Mouse (Mus musculus) spleen, postnatal 4 days (tissue): ENCODE measurements around the gene Arrdc5.
"Not testable (repeated sequence)": the region's sequence is repeated elsewhere in the genome, so short reads cannot be mapped to it uniquely, and the experiment has no call there.

ENCODE experiments used
- DNase-seq, 2 experiments: peaks; one replicate each; pipeline ENCODE4 v3.0.0; 2022; ENCODE audit warnings: low spot score in 2 of 2

Gene Arrdc5

DNA sequence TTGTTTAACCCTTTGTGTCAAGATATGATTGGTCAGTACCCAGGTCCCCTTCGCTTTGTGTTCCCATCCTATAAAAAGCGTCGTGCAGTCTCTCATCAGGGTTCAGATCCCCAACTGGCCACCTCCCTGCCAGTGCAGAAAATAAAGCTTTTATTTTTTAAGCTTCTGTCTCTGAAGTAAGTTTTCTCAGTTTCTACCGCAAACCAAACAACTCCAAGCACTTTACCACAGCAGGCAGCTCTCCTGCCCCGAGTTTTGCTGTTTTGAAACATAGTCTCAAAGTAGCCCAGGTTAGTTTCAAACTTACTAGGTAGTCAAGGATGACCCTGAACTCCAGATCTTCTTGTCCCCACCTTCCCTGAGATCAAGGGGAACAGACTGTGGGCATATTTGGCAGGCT, 21.7 kb downstream of the Arrdc5 start:
- DNase-seq: no peak

DNA sequence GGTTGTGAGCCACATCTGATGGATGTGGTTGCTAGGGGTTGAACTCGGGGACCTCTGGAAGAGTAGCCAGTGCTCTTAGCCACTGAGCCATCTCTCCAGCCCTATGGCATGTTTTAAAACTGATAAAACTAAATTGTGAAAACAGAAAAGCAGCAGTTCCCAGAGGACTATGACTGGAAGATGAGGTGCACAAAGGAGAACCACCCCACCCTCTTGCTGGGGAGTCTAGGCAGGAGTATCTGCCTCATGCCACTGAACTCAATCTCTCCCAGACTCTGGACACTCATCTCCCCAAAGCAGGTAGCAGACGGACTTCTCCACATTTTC, 22.6 kb downstream of the Arrdc5 start:
- DNase-seq: no peak

DNA sequence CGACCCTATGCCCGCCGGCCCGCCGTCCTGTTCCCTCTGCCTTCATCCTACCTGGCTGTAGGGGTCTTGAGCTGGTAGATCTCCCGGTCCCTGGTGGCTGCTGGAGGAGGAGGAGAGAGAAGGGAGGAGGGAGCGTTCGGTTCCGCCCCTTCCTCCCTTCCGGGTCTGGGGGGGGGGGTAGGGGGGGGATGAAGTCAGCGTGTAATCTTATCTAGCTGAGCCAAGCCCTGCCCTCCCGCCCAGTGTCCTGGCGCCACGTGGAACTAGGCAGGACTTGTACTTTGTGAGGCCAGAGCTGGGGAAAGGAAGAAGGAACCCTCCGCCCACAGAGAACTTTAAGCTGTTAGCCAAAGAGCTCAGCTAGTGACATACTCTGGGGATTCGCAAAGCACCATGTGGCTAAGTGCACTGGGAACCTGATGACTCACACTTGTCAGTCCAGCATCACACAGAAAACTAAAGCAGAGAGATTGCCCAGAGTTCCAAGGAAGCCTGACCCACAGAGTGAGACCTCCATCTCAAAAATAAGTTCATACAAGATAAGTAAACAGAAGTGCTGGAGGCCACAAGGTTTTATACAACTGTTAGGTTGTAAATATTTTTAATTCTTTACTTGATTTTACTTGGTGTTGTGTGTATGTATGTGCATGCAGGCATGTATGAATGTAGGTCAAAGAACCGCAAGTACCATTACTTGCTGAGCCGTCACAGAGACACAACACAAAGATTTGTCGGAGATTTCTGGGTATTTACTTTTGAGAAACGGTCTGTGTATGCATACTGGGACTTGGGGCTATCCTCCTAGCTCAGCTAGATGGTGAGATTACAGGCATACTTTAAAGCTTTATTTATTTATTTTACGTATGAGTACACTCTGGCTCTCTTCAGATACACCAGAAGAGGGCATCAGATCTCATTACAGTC, 23.2 kb downstream of the Arrdc5 start, which contains the start of gene Ticam1:
Ticam1 (minus strand) TSS at position 144 of the 924 bp plus-strand sequence.
- peak; percentile 80 to 85 for DNase-seq

DNA sequence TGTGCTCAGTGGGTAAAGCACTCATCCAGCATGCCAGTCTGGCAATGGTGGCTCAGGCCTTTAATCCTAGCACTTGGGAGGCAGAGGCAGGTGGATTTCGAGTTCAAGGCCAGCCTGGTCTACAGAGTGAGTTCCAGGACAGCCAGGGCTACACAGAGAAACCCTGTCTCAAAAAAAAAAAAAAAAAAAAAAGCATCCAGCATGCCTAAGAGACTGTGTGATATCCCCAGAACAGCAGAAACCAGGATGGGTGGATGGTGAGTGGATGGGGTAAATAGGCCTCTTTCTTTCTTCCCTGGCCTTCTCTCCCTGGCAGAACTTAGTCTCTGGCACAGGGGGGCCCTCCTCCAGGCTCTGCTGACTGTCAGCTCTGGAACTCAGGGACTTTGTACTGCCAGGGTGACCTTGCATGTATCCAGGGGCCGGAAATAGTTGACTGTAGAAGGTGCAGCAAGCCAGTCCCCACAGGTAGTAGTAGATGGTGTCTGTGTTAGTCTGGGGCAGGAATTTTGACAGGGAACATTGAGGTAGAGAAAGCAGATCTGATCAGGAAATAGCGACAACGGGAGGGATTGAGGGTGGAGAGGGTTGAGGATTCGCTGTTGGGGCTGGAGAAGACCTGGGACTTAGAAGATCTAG, 24.1 kb downstream of the Arrdc5 start:
- DNase-seq: no peak

DNA sequence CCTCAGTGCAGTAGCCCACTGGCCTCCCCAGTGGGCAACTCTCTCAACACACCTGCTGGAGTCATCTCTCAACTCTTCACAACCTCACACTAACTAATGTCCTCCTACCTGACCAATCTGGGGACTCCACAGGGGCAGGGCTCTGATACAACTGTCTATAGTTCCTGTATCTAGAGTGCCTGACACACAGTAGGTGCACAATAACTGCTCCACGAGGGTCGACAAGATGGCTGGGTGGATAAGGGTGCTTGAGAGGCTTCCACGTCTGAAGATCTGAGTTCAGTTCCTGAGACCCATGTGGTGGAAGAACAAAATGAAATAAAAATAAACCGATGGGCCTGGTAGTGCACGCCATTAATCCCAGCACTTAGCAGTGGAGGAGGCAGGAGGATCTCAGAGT, 26.1 kb downstream of the Arrdc5 start:
- DNase-seq: no peak

DNA sequence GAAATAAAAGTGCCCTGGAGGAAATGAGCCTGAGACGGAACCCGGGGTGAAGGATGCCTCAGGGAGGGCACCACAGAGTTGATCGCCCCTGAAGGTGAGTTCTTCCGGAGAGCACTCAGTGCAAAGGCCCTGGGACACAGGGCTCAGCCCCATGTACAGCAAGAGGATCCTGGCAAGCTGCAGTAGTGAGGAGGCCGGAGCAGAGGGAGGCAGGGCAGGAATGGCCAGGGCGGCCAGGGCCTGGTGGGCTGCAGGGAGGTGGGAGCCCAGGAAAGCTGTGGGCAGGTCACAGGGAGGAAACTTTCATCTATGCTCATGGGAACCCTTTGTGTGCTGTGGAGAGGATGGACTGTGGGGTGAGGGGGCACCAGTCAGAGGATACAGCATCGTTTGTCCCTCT, 26.6 kb downstream of the Arrdc5 start:
- no peak for DNase-seq

DNA sequence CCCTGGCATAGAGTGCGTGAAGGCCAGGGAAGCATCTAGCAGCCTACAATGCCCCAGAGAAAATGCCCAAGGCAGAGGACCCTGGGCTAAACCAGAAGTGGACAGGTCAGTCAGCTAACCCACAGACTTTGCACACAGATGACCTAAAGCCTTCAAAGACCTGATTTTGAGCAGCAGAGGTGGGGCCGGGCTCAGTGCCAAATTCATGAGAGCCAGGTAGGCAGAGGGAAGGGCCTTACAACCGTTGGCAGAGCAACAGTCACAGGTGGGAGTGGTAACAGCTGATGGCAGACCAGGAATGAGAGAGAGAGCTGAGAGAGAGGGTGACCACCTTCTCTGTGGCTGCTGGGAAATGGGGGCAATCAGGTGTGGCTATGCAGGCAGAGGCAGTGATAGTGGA, 27.4 kb downstream of the Arrdc5 start:
- no peak for DNase-seq

DNA sequence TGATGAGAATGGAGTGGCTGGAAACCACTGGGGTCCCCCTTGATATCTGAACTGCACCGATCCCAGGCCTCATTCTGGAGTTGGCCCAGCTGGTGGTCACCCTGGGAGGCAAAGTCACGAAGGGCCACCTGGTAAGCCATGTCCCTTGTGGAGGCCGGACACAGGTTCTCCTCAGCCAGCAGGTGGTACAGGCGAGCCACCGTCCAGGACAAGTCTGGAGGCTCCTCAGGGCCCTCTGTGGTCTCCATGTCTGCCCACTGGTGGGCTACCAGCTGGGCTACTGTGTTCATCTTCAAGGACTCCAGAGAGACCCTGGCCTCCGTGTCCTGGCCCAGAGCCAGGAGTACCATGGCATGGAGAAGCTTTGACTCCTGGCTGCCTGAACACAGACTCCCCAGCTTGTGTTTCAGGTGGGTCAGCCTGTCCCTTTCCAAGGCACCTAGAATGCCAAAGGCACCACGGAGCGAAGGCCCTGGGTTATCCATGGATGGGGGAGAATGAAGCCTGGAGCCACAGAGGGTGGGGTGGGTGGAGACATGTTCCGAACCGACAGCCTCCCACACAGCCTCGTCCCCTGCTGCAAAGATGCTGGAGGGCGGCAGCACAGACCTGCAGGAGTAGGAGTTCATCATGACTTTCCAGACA, 28.4 kb downstream of the Arrdc5 start:
- no peak for DNase-seq

DNA sequence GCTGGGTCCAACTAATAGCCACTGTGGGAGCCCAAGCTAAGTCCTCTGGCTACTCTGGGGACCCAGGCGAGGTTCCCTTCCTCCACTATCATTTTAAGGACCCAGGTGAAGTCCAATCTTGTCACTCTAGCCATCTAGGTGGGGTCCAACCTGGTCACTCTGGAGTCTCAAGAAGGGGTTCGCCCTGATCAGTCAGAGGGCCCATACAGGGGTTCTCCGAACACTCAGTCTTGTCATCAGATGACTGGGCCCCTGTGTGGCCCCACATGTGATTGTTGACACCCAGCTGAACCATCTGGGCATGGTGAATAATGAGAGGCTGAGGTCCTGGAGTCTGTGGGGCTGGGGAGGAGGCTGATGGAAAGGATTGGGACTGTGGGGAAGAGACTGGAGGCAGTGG, 30.3 kb downstream of the Arrdc5 start:
- DNase-seq: no peak

DNA sequence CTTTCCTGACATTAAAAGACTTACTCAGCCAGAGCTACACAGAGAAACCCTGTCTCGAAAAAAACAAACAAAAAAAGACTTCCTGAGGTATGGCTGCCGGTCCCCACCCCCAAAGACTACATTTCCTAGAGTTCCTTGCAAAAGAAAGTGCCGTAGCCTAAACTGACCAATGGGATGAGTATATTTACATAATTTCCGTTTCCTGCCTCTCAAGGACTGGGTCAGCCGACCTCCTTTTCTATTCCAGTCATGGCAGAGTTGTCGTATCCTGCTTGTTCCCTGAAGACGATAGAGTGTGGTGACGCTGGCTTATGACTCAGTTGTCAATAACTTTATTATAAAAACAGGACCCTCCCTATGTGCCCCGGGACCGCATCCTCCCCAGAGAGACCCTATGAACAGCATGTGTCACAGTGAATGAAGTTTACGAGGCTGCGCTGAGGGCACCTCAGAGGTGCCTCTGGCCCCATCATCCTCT, 30.9 kb downstream of the Arrdc5 start:
- peak; percentile 54 to 66 for DNase-seq

DNA sequence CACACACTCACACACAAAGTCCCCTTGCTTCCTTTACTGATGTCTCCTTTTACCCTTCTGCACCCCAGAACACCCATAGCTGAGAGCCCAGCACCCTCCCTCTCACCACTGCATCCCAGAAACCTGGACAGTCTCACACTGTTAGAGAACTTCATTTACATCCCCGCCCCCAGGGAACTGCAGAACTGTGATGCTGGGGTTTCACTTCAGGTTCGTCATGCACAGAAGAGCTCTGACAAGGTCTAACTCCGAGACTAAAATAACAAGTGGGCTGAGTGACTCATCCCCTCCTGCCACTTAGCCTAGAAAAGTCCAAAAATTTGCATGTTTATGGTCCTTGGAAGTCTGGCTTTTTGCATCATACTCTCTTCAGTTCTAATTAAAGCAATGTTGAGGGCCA, 33.8 kb downstream of the Arrdc5 start:
- DNase-seq: peak; percentile 57 to 72

DNA sequence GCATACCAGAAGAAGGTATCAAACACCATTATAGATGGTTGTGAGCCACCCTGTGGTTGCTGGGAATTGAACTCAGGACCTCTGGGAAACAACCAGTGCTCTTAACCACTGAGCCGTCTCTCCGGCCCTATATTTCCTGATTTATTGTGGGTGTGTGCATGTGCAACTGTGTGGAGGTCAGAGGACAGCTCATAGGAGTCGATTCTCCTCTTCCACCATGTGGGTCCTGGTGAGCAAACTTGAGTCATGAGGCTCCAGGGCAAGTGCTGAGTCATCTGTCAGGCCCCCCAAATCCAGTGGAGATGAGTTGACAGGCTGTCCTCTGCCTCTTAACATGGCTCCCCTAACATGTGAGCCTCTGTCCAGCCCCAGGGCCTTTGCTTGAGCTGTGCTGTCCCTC, 34.2 kb downstream of the Arrdc5 start:
- no peak for DNase-seq

DNA sequence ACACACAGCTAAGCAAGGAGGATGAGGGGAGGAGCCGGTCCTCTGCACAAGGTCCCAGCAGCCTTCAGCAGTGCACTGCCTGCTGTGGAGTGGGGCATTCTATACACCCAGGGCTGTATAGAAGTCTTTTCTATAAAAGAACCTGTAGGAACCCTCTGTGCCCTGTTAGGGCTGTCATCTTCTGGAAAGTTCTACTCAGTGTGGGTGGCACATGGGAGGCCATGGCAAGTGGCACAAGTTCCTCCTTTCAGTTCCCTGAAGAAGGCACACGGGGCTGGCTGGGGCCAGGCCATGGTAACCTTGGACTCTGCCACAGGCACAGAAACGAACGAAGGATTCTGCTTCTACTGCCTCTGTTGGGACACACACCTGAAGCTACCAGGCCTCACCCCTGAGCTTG, 35.1 kb downstream of the Arrdc5 start:
- DNase-seq: peak; percentile 43 to 71

DNA sequence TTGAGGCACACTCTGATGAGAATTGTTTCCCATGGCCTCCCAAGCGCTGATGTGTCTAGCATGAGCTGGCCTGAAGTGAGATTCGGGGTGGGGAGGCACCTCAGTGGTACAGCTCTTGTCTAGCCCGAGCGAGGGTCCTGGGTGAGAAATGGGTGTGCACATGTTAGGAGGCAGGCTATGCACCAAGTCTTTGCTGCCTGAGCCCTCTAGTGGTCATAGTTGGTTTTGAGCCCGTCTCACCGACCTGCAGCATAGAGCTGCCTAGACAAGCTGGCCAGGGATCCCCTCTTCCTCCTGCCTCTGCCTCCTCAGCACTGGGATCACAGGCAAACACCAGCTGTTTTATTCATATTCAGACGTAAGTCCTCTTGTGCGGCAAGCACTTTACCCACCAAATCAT, 36.1 kb downstream of the Arrdc5 start:
- DNase-seq: peak; percentile 81 to 90

DNA sequence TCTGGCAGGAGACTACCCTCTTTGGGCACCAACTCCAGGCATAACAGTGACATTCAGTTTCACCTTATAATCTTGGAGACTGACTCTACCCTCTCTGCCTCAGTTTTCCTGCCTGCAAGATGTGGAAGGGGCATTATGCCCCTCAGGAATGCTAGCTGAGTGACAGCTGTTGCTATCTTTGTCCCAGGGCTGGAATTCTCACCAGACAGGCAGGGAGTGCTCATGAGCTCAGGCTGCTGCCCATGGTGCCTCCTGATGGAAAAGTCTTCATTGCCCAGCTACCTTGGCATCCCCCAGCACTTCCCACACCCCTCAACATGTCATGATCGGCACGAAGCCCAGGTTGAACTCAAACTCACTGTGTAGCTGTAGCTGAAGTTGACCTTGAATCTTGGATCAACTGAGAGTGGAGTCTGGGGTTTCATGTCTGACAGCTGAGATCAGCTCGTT, 37.4 kb downstream of the Arrdc5 start:
- DNase-seq: no peak

DNA sequence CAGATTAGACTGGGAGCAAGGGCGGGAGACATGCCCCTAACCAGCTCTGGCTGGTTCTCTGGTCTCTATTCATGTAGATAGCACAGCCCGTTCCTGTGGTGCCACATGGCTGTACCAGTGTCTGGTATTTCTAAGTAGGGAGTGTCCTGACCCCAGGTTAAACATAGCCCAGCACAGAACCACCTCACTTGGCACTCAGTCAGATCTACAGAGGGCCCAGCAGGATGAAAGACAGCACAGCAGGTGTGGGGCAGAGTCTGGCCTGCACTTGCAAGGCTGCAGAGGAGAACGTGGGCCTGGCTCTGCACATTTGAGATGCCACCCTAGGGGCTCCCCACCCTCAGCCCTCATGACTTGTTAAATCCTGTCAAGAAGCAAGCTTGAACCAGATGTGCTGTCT, 38.9 kb downstream of the Arrdc5 start:
- no peak for DNase-seq

DNA sequence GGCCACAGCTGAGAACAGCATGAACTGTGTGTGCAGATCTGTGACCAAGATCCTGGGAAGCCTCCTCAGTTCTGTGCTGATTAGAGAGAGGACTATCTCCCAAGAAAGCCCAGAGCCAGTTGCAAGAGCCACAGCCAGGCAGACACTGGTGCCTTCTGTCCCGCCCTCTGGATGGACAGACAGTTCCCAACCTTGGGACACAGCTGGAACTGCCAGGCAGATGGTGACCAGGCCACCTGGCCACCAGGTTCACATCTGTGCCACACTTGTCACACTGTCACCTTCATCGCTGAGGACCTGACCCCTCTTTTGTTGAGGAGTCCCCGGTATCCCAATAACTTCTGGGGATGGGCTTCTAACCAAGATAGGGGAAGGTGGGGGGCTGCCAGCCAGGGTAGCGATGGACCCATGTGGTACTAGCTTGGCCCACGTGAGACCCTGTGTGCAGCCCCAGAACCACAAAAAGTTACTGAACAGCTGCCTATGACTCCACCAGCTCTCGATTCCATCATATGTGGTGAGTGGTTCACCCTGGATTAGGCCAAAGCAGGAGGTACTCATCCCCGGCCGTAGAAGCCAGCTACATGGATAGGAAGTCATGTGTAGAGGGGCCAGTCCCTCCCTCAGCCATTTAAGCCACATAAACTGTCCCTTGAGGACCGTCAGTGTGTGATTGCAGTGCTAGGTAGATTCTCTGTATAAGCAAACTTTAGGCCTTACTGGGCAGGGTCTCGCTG, 40.6 kb downstream of the Arrdc5 start:
- DNase-seq: no peak

DNA sequence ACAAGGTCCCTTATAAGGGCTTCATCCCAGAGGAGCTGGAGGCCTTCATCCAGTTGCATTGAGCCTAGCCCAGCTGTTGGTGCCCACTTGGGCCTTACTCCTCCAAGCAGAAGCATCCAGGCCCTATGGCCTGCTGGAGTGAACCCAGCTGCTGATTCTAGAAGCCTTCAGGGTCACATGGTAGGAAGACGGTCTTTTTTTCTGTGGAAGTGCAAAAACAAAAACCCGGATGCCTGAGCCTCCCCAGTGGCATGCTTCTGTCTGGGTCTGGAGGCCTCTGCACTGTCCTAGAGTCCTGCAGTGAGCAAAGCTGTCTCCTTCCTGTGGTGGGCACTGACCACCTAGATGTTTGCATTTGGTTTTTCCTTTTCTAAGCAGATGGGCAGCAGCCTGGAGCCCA, 41.3 kb downstream of the Arrdc5 start:
- DNase-seq: not testable (repeated sequence)

DNA sequence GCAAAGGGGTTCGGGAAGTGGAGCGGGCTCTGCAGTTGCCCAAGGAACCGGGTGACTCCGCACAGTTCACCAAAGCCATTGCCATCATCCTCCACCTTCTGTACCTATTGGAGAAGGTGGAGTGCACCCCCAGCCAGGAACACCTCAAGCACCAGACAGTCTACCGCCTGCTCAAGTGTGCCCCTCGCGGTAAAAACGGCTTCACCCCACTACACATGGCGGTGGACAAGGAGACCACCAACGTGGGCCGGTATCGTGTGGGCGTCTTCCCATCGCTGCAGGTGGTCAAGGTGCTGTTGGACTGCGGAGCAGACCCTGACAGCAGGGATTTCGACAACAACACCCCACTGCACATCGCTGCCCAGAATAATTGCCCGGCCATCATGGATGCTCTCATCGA, 41.8 kb downstream of the Arrdc5 start:
- DNase-seq: not testable (repeated sequence)

DNA sequence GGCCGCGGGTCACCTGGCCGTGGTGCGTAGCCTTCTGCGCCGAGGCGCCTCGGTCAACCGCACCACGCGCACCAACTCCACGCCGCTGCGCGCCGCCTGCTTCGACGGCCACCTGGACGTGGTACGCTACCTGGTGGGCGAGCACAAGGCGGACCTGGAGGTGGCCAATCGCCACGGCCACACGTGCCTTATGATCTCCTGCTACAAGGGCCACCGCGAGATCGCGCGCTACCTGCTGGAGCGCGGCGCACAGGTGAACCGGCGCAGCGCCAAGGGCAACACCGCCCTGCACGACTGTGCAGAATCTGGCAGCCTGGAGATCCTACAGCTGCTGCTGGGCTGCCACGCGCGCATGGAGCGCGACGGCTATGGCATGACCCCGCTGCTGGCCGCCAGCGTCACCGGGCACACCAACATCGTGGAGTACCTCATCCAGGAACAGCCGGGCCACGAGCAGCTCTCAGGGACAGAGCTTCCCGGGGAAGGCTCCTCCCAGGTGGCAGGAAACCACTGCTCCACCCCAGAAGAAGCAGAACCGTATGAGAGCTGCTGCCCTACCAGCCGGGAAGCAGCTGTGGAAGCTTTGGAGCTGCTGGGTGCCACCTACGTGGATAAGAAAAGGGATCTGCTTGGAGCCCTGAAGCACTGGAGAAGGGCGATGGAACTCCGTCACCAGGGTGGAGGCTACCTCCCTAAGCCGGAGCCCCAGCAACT, 42.7 kb downstream of the Arrdc5 start:
- peak; percentile 24 to 70 for DNase-seq

DNA sequence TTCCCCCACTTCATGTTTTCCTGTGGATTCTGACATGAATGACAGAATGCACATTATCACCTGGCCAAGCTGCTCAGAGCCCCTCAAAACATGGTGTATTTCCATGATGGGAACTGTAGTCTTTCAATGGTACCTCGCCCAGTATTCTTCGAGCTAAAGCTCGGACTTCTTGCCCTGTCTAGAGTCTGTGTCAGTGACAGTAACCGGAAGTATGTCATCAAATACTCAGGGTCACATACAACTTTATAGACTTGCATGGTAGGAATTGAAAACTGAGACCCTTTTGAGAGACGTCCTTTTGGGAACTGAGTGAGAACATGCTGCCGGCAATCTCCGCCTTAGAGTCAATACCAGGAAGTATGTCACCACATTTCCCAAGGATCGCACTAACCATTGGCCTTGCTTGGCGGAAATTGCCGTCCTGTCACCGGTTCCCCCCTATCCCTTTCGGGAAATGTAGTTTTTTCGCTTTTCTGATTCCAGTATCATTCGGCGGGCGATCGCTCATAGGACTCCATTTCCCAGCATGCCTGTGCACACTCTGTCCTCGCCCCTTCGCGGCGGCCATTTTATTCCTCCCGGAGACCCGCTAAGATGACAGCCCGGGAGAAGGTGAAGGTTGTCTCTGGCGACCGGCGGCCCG, 43.7 kb downstream of the Arrdc5 start, which contains the start of gene Fem1a:
Fem1a (plus strand) TSS at position 572 of the 643 bp plus-strand sequence.
- DNase-seq: peak; percentile 90 to 93
